Mouse (Mus musculus): Measurements from ENCODE around the gene Rbm39.

DNA sequence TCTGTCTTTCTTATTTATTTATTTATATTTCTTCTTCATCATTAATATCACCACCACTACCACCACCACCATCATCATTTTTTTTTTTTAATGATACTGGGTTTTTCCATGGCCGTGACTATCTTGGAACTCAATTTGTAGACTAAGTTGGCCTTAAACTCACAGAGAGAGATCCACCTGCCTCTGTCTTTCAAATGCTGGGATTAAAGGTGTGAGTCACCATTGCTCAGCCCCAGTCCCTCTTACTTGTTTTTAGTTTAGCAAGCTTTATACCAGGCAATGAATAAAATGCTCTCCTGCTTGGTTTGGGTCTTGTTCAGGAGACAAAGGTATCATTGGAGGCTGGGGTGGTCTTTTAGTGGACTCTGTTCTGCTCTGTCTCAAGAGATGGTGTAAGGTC lies 47.7 kb upstream of the Rbm39 start:
- no peak for TF ChIP-seq CTCF (IDR thresholded peaks at IDR 0.05; ENCODE audit: insufficient read depth, low read depth, low read length)
- TF ChIP-seq POLR2A (IDR thresholded peaks at IDR 0.05; ENCODE audit: insufficient read depth, low read depth, low read length), result no peak

All from olfactory bulb, adult 2 months (tissue).